Mouse (Mus musculus): Measurements from ENCODE around the gene Pfdn4. TPM values are rescaled to one million over a fixed set of nuclear protein-coding genes. Genes with fewer than 3 reads are reported as not detected.
"Not testable (repeated sequence)": the region's sequence is repeated elsewhere in the genome, so short reads cannot be mapped to it uniquely, and the experiment has no call there.

Gene Pfdn4
- total RNA-seq (2021), result 10 to 100 TPM; 14.9 to 15.2 TPM

GRCm38 (mm10) chr2:170496154-170496930, at the start of gene Pfdn4:
TSS of gene Pfdn4 (plus strand) at chr2:170496428.
- DNase-seq, result peak in 1 of 2 experiments; percentile 24
- intact Hi-C loops (cut with DNase I), result no loop called here

- intact Hi-C loops (cut with DNase I), result no loop called here
- no peak for DNase-seq
Observed at GRCm38 (mm10) chr2:170446843-170447383, 49.3 kb upstream of the Pfdn4 start.

GRCm38 (mm10) chr2:170447651-170448050, 48.6 kb upstream of the Pfdn4 start:
- intact Hi-C loops (cut with DNase I), result no loop called here

GRCm38 (mm10) chr2:170450933-170451332, 45.3 kb upstream of the Pfdn4 start:
- peak; percentile 84 to 90 for DNase-seq
- intact Hi-C loops (cut with DNase I), result loop anchor here (1.0 to 10.0 kb wide), 2 partner anchors 57 to 424 kb away; no protein-coding TSS in a partner anchor

More at GRCm38 (mm10) chr2:170447651-170448050, 48.6 kb upstream of the Pfdn4 start:
- no peak for DNase-seq

DNA sequence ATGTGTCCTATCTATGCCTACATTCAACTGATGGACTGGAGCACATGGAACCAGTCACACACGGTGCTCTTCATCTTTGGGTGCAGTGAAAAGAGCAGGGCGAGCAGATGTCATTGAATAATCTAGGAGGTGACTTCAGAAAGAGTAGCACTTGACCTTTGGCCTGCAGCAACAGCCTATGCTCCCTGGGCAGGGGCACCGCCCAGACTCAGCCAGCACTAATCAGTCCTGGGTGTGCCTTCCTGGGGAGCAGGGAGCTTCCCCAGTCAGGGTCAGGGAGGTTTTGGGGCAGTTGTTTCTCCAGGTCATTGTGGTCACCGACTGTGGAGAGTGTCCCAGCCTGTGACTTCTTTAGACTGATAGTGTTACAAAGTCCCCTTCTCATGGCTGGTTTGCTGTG, 42.4 kb upstream of the Pfdn4 start:
- not testable (repeated sequence) for DNase-seq
- intact Hi-C loops (cut with DNase I), result loop anchor here (10.0 kb wide), 1 partner anchor 421 kb away; no protein-coding TSS in a partner anchor

DNA sequence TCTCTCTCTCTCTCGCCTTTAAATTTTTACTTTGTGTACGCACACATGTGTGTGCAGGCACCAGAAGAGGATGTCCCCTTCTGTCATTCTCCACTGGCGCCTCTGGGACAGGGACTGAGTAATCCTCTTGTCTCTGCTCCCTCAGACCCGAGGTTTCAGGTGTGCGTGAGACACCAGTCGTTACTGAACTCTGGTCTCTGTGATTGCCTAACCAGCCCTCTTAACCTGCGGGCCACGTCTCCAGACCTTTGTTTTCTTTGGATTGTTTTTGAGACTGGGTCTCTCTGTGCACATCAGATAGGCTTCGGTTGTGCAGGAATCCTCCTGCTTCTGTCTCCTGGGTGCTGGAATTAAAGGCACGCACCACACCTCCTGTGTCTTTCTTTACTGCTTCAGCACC, 37.0 kb upstream of the Pfdn4 start:
- intact Hi-C loops (cut with DNase I), result loop anchor here (10.0 kb wide), 1 partner anchor 416 kb away; no protein-coding TSS in a partner anchor

DNA sequence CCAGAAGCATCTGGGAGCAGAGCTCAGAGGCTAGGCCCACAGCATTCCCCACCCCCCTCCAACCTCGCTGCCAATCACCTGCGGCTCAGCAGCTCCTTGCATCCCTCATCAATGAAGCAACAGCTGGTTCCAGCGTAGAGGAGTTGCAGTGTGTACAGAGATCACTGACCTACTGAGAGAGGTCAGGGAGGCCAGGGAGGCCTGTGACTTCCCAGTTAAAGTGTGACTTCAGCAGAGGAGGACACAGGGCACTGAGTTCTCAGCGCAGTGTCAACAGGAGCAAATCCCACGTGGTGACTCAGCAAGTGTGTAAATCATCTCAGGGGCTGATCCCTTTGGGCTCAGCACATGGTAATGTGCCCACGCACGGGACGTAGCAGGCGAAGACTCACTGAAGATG, 36.4 kb upstream of the Pfdn4 start:
- intact Hi-C loops (cut with DNase I), result loop anchor here (10.0 kb wide), 1 partner anchor 415 kb away; no protein-coding TSS in a partner anchor

More for the DNA sequence above, 37.0 kb upstream of the Pfdn4 start:
- no peak for DNase-seq

DNA sequence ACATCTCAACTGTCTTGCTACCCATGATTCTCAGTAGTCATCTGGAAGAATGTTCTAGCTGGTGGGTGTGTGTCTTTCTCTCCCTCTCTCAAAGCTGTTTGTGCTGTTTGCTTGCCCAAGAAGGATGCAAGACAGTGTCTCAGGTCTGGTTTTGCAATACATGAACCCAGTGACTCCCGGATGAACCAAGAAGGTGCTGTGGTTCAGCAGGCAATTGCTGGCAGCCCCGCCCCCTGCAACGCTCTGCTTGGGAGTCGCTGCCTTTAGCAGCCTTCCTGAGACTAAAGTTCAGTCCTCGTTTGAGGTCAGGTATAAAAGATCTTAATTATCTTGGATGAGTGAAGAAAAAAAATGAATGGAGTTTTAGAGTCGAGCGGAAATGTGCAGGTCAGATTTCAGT, 34.6 kb upstream of the Pfdn4 start:
- no peak for DNase-seq
- intact Hi-C loops (cut with DNase I), result no loop called here

More for the DNA sequence above, 36.4 kb upstream of the Pfdn4 start:
- DNase-seq, result no peak

- intact Hi-C loops (cut with DNase I), result no loop called here
- no peak for DNase-seq
Observed at GRCm38 (mm10) chr2:170464817-170465216, 31.4 kb upstream of the Pfdn4 start.

GRCm38 (mm10) chr2:170468009-170468408, 28.2 kb upstream of the Pfdn4 start:
- peak in 1 of 2 experiments; percentile 21 for DNase-seq
- intact Hi-C loops (cut with DNase I), result no loop called here

DNA sequence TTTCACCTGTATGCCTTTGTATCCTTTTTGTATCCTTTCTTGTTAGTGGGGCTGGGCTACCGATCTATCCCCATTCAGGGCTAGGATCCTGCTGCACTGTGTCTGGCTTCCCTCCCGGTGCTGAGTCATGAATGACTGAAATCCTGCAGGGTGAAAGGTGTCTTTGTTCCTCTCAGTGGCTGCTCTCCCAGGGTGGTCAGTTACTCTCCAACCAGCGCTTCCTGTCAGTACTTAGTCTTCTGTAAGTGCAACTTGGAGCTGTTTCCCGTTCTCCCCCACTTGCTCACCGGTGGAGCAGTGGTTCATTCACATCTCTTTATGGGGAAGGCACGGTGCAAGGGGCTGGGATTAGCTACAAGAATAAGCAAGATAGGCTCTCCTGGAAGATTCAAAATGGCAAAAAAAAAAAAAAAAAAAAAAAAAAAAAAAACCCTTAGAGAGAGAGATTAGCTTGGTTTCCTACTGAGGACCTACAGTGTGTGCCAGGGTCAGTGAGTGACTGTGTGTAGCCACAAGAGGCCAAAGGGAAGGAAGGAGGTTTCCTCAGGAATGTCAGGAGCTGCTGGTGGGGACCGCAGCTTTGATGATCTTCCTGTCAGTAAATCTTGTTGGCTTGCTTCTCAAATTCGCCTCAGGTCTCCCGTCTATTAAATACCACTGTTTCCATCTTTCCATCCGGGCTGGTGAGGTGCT, 26.5 kb upstream of the Pfdn4 start:
- DNase-seq, result peak; percentile 29 to 41
- intact Hi-C loops (cut with DNase I), result no loop called here

- no peak for DNase-seq
- intact Hi-C loops (cut with DNase I), result no loop called here
Observed at GRCm38 (mm10) chr2:170470591-170470990, 25.6 kb upstream of the Pfdn4 start.

GRCm38 (mm10) chr2:170474125-170474524, 22.1 kb upstream of the Pfdn4 start:
- DNase-seq, result no peak
- intact Hi-C loops (cut with DNase I), result no loop called here

DNA sequence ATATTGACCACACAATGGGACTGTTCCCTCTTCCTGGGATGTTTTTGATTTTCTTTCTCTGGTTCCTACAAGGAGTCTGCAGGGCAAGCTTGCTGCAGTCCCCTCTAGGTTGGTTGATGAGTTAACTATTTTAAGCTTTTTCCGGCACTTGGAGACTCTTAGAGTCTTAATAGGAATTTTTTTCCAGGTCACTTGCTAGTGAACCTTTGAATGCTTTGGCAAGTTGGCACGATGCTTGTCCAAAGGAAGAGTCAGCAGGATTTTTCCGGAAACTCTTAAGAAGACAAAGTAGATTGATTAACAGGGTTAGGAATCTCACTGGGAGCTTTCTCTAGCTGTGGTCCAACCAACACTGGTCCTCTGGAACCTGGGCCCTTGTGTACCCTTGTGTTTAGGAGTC, 21.1 kb upstream of the Pfdn4 start:
- DNase-seq, result no peak
- intact Hi-C loops (cut with DNase I), result no loop called here

- DNase-seq, result peak in 1 of 2 experiments; percentile 36
- intact Hi-C loops (cut with DNase I), result no loop called here
Observed at GRCm38 (mm10) chr2:170476215-170476614, 20.0 kb upstream of the Pfdn4 start.

- intact Hi-C loops (cut with DNase I), result no loop called here
- peak in 1 of 2 experiments; percentile 7 for DNase-seq
Observed at GRCm38 (mm10) chr2:170476643-170477042, 19.6 kb upstream of the Pfdn4 start.

DNA sequence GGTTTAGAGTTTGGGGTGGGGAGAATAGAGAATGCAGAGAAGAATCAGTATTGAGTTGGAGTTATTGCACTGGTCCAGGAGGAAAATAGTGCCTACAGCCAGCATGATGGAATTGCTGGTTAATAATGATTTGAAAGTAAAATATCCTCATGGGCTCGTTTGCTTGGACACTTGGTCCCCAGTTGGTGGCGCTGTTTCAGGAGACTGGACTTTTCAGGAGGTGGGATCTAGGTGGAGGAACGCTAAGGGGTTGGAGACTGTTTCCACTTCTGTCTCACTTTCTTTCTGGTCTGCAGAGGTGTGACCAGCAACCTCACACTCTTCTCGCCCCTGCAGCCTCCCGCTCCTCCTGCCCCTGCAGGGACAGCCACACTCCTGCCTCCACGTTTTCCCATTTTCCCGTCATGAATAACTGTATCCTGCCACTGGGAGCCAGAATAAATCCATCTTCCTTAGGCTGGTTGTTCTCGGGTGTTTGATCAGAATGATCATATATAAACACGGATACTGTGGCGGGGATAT, 14.1 kb upstream of the Pfdn4 start:
- intact Hi-C loops (cut with DNase I), result no loop called here
- DNase-seq, result no peak

DNA sequence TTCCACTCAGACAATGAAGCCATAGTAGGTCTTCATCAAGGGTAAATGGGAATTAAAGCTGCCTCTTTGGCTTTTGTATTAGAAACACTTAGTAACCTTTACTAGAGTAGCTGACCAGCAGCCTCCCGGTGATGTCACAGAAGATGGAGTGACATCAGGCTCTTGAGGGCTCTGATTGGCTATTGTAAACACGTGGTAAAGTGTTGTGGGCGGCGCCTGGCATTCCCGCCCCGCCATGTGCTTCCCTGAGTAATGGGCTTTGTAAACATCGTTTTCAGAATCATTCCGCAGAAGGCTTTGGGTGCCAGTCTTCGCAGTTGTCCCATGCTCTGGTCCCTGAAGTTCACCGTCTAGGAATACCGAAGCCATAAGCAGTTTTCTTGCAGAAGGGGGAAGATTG, 12.3 kb upstream of the Pfdn4 start:
- intact Hi-C loops (cut with DNase I), result no loop called here
- no peak for DNase-seq

- intact Hi-C loops (cut with DNase I), result loop anchor here (2.0 kb wide), 1 partner anchor 20 kb away; no protein-coding TSS in a partner anchor
- no peak for DNase-seq
Observed at GRCm38 (mm10) chr2:170487202-170487601, 9.0 kb upstream of the Pfdn4 start.

GRCm38 (mm10) chr2:170487890-170488502, 8.2 kb upstream of the Pfdn4 start:
- intact Hi-C loops (cut with DNase I), result loop anchor here (2.0 kb wide), 1 partner anchor 19 kb away; no protein-coding TSS in a partner anchor
- peak in 1 of 2 experiments; percentile 32 for DNase-seq
